Mouse (Mus musculus): ENCODE data around the gene Mrps33.

DNA sequence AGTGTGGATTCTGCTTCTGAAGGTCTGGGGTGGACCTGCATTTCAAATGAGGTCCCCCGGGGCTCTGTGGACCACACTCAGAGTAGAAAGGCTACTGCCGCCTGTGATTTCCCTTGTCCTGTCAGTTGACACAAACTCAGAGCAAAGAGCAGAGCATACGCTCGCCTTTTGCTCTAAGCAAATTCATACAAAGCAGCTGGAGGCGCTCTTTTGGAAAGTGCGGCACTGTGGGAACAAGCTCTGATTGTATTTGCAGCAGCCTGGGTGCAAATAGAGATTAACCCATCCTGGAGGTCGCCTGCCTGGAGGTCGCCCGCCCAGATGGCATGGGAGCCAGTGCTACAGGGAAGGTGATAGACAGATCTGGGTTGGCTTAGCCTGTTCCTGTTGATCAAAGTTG, 23.0 kb downstream of the Mrps33 start:
- no peak for TF ChIP-seq CTCF (IDR thresholded peaks at IDR 0.05; ENCODE audit: insufficient read depth, low read length)
- TF ChIP-seq POLR2A (IDR thresholded peaks at IDR 0.05; ENCODE audit: borderline replicate concordance, extremely low read depth, low read depth, low read length), result no peak
